Mouse (Mus musculus): ENCODE results near the gene Spcs2. TPM values are rescaled to one million over a fixed set of nuclear protein-coding genes. Genes with fewer than 3 reads are reported as not detected.

The Spcs2 gene
- polyA plus RNA-seq, 1 experiment from 2014 or later, result 344 TPM

DNA sequence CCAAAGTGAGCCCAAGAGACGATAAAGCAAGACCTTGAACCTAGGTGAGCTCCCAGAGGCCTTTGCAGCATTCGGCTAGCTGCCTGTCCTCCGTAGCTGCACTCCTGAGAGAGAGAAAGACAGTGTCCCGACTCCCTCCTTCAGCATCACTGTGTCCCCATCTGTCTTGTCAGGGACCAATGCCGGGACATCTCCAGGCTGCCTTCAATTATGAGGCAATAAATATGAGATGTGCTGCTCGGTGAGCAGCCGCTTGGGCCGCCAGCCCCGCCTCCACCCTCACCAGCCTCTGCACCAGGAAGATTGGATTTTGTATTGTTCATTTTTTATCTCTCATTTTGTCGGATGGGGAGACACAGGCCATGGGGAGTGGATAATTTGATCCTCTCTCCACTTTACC is 72.4 kb downstream of the Spcs2 start:
- ATAC-seq (replicated peaks; ENCODE audit: low FRiP score), result no peak
- H3K27me3 ChIP-seq (ENCODE audit: control insufficient read depth, insufficient read depth, low read length), result no peaks in the 10 kb centered on the region
- 89% methylated on average over 10 of the region's 10 CpGs for WGBS
- no peaks in the 10 kb centered on the region for H3K36me3 ChIP-seq (ENCODE audit: control insufficient read depth, insufficient read depth, low read length)
- no peak for DNase-seq (ENCODE audit: low spot score)
- H3K4me3 ChIP-seq (ENCODE audit: low read depth, low read length), result no peak overlapping the region
- H3K9ac ChIP-seq (ENCODE audit: low read length), result no peak overlapping the region
- H3K4me2 ChIP-seq (ENCODE audit: low read depth, low read length, severe bottlenecking), result no peak overlapping the region
- H3K4me1 ChIP-seq (replicated peaks; ENCODE audit: control insufficient read depth, insufficient read depth, low read length), result no peaks in the 10 kb centered on the region
- H3K27ac ChIP-seq (ENCODE audit: low read depth, low read length), result no peak overlapping the region
- H3K9me3 ChIP-seq (ENCODE audit: control insufficient read depth, low read length), result no peaks in the 10 kb centered on the region

DNA sequence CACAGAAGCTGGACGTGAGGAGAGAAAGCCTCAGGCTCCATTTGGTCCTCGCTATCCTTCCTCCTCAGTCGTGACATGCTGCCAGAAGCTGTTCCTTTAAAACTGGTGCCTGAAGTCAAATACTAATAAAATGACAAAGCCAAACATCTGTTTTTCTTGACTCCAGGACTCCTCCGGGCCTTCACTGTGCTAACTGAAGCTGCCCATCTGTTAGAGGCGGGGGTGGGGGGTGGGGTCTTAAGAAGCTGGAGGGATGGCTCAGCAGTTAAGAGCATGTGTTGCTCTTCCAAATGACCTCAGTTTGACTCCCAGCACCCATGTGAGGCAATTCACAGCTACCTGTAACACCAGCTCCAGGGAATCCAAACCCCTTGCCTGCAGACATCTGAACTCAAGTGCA is 74.7 kb downstream of the Spcs2 start:
- Histone ChIP-seq H3K4me2 (ENCODE audit: low read depth, low read length, severe bottlenecking) (no peak overlapping the region), H3K27ac (ENCODE audit: low read depth, low read length) (no peak overlapping the region), H3K36me3 (ENCODE audit: control insufficient read depth, insufficient read depth, low read length) (no peaks in the 10 kb centered on the region), H3K27me3 (ENCODE audit: control insufficient read depth, insufficient read depth, low read length) (no peaks in the 10 kb centered on the region), H3K9me3 (ENCODE audit: control insufficient read depth, low read length) (no peaks in the 10 kb centered on the region), H3K4me3 (ENCODE audit: low read depth, low read length) (no peak overlapping the region), H3K4me1 (replicated peaks; ENCODE audit: control insufficient read depth, insufficient read depth, low read length) (no peaks in the 10 kb centered on the region), H3K9ac (ENCODE audit: low read length) (no peak overlapping the region)
- 58% methylated on average over 5 of the region's 5 CpGs for WGBS
- ATAC-seq (replicated peaks; ENCODE audit: low FRiP score), result no peak
- no peak for DNase-seq (ENCODE audit: low spot score)

DNA sequence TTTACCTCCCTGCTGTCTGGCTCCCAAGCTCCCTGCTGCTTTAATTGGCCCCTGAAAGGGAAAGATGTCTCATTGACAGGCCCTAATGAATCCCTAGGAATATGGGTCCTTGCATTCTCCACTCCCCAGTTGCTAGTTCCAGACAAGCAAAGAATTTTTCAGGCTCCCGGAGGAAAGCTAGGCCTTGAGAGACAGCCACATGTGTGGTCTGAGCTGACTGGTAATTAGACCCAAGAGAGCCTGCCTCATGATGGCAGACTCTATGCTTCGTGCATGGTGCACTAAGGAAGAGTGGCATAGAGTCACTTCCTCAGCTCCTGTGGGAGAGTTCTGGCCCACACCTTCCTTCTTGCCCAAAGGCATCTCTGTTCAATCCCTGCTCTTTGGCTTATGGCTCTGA is 75.3 kb downstream of the Spcs2 start:
- Histone ChIP-seq H3K36me3 (ENCODE audit: control insufficient read depth, insufficient read depth, low read length) (no peaks in the 10 kb centered on the region), H3K4me1 (replicated peaks; ENCODE audit: control insufficient read depth, insufficient read depth, low read length) (no peaks in the 10 kb centered on the region), H3K27ac (ENCODE audit: low read depth, low read length) (no peak overlapping the region), H3K4me2 (ENCODE audit: low read depth, low read length, severe bottlenecking) (no peak overlapping the region), H3K9ac (ENCODE audit: low read length) (no peak overlapping the region), H3K27me3 (ENCODE audit: control insufficient read depth, insufficient read depth, low read length) (no peaks in the 10 kb centered on the region), H3K9me3 (ENCODE audit: control insufficient read depth, low read length) (no peaks in the 10 kb centered on the region), H3K4me3 (ENCODE audit: low read depth, low read length) (no peak overlapping the region)
- ATAC-seq (replicated peaks; ENCODE audit: low FRiP score) (no peak), DNase-seq (ENCODE audit: low spot score) (no peak)
- WGBS, result 55% methylated on average over 2 of the region's 2 CpGs

Other genes starting within 250 kb of the Spcs2 start
- gene Tpbgl, start 236.4 kb downstream of the Spcs2 start, polyA plus RNA-seq (2014; fragmentation: Nextera tagmentation; extraction: Ambion mirVana), result 0.20 and 0.29 TPM in 2 replicates
- gene Slco2b1, start 152.1 kb downstream of the Spcs2 start, polyA plus RNA-seq (2014; fragmentation: Nextera tagmentation; extraction: Ambion mirVana), result 2.2 and 2.4 TPM in 2 replicates
- gene Olfr520, start 133.2 kb downstream of the Spcs2 start, polyA plus RNA-seq (2014; fragmentation: Nextera tagmentation; extraction: Ambion mirVana), result not detected in 2 replicates
- not detected in 2 replicates for gene Olfr521, start 100.0 kb downstream of the Spcs2 start, polyA plus RNA-seq (2014; fragmentation: Nextera tagmentation; extraction: Ambion mirVana)
- 1.2 and 2.3 TPM in 2 replicates for gene Neu3, start 35.0 kb downstream of the Spcs2 start, polyA plus RNA-seq (2014; fragmentation: Nextera tagmentation; extraction: Ambion mirVana)
- gene Xrra1, start 4.3 kb downstream of the Spcs2 start, polyA plus RNA-seq (2014; fragmentation: Nextera tagmentation; extraction: Ambion mirVana), result 0.56 and 0.61 TPM in 2 replicates
- 7.8 and 7.9 TPM in 2 replicates for gene Rnf169, start 117.0 kb upstream of the Spcs2 start, polyA plus RNA-seq (2014; fragmentation: Nextera tagmentation; extraction: Ambion mirVana)
- gene Chrdl2, start 142.7 kb upstream of the Spcs2 start, polyA plus RNA-seq (2014; fragmentation: Nextera tagmentation; extraction: Ambion mirVana), result 0.25 and 0.47 TPM in 2 replicates

All from forebrain, embryonic 11.5 days (tissue).